Mouse (Mus musculus): ENCODE measurements around the gene Ripply3. TPM values are rescaled to one million over a fixed set of nuclear protein-coding genes. Genes with fewer than 3 reads are reported as not detected.

Gene Ripply3
- polyA plus RNA-seq, 1 experiment from 2014 or later: 4.9 TPM

DNA sequence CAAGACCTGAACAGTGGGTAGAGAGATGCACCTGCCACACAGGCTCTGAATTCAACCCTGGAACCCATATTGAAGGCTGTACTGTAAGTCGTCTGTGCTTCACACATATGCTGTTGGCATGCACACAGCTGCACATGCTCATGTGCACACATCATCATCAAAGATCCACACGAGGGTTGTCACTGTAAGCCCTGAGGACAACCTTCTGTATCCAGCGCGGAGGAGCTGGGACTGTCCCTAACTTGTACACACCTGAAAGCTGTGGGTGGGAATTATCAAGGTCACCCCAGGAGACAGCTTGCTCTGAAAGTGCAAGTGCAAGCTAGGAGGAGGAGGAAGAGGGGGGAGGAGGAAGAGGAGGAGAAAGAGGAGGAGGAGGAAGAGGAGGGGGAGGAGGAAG is 29.0 kb upstream of the Ripply3 start:
- Histone ChIP-seq H3K27me3 (replicated peaks; ENCODE audit: control insufficient read depth, insufficient read depth, low read length) (peaks cover 8% of the 10 kb centered on the region), H3K9me3 (ENCODE audit: control insufficient read depth, low read length) (no peaks in the 10 kb centered on the region), H3K9ac (ENCODE audit: low read depth, low read length) (no peak overlapping the region), H3K4me2 (ENCODE audit: low read depth, low read length) (no peak overlapping the region), H3K36me3 (ENCODE audit: control insufficient read depth, insufficient read depth, low read length) (no peaks in the 10 kb centered on the region), H3K4me3 (ENCODE audit: low read depth, low read length) (no peak overlapping the region), H3K4me1 (ENCODE audit: control insufficient read depth, insufficient read depth, low read length) (peaks cover 9% of the 10 kb centered on the region), H3K27ac (replicated peaks; ENCODE audit: low read depth, low read length) (no peak overlapping the region)
- DNase-seq (ENCODE audit: low spot score) (no peak), ATAC-seq (ENCODE audit: low read depth) (no peak)
- WGBS: 62% methylated on average over 4 of the region's 4 CpGs

DNA sequence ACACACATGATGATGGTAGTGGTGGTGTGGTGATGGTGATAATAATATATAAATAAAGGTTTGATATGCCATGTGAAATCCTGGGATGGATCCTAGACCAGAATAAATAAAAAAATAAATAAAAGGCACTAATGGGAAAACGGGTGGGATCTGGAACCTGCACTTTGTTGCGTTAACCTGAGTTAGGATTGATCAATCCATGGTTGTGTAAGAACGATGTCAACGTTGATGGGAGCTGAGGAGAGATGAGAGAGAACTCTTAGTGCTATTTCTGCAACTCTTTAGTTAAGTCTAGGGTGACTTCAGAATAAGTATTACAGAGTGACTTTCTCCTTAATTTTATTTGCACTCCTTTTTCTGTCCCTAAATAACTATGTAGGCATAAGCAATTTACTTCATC is 27.0 kb upstream of the Ripply3 start:
- Histone ChIP-seq H3K9ac (ENCODE audit: low read depth, low read length) (no peak overlapping the region), H3K4me1 (ENCODE audit: control insufficient read depth, insufficient read depth, low read length) (peaks cover 9% of the 10 kb centered on the region), H3K9me3 (ENCODE audit: control insufficient read depth, low read length) (peaks cover 8% of the 10 kb centered on the region; the same call in 1 of the 2 replicates), H3K36me3 (ENCODE audit: control insufficient read depth, insufficient read depth, low read length) (no peaks in the 10 kb centered on the region), H3K4me3 (ENCODE audit: low read depth, low read length) (no peak overlapping the region), H3K4me2 (ENCODE audit: low read depth, low read length) (no peak overlapping the region), H3K27ac (replicated peaks; ENCODE audit: low read depth, low read length) (no peak overlapping the region), H3K27me3 (replicated peaks; ENCODE audit: control insufficient read depth, insufficient read depth, low read length) (peaks cover 8% of the 10 kb centered on the region)
- DNase-seq (ENCODE audit: low spot score) (no peak), ATAC-seq (ENCODE audit: low read depth) (no peak)
- 88% methylated on average over 4 of the region's 4 CpGs for WGBS

- no peak overlapping the region for H3K4me3 ChIP-seq (ENCODE audit: low read depth, low read length)
- WGBS: 79% methylated on average over 5 of the region's 5 CpGs
- H3K4me1 ChIP-seq (ENCODE audit: control insufficient read depth, insufficient read depth, low read length): peaks cover 9% of the 10 kb centered on the region
- no peak overlapping the region for H3K9ac ChIP-seq (ENCODE audit: low read depth, low read length)
- no peak overlapping the region for H3K4me2 ChIP-seq (ENCODE audit: low read depth, low read length)
- H3K36me3 ChIP-seq (ENCODE audit: control insufficient read depth, insufficient read depth, low read length): no peaks in the 10 kb centered on the region
- H3K9me3 ChIP-seq (ENCODE audit: control insufficient read depth, low read length): peaks cover 8% of the 10 kb centered on the region; the same call in 1 of the 2 replicates
- no peak overlapping the region for H3K27ac ChIP-seq (replicated peaks; ENCODE audit: low read depth, low read length)
- DNase-seq (ENCODE audit: low spot score) (no peak), ATAC-seq (ENCODE audit: low read depth) (no peak)
- peaks cover 8% of the 10 kb centered on the region for H3K27me3 ChIP-seq (replicated peaks; ENCODE audit: control insufficient read depth, insufficient read depth, low read length)
Measured at GRCm38 (mm10) chr16:94301696-94302095, 26.5 kb upstream of the Ripply3 start.

GRCm38 (mm10) chr16:94302274-94303202 is 25.7 kb upstream of the Ripply3 start:
- ATAC-seq (ENCODE audit: low read depth): peak; percentile 73

GRCm38 (mm10) chr16:94303203-94303535 is 25.1 kb upstream of the Ripply3 start:
- no peak overlapping the region for H3K27ac ChIP-seq (replicated peaks; ENCODE audit: low read depth, low read length)
- peaks cover 8% of the 10 kb centered on the region; the same call in 1 of the 2 replicates for H3K9me3 ChIP-seq (ENCODE audit: control insufficient read depth, low read length)
- no peak for DNase-seq (ENCODE audit: low spot score)
- ATAC-seq (ENCODE audit: low read depth): no peak
- H3K36me3 ChIP-seq (ENCODE audit: control insufficient read depth, insufficient read depth, low read length): no peaks in the 10 kb centered on the region
- peaks cover 21% of the 10 kb centered on the region for H3K4me1 ChIP-seq (ENCODE audit: control insufficient read depth, insufficient read depth, low read length)
- H3K27me3 ChIP-seq (replicated peaks; ENCODE audit: control insufficient read depth, insufficient read depth, low read length): peaks cover 8% of the 10 kb centered on the region
- H3K4me3 ChIP-seq (ENCODE audit: low read depth, low read length): peak overlapping the region; percentile 25; the same call in 1 of the 2 replicates
- peak overlapping the region; percentile 49 for H3K4me2 ChIP-seq (ENCODE audit: low read depth, low read length)
- no peak overlapping the region for H3K9ac ChIP-seq (ENCODE audit: low read depth, low read length)
- 27% methylated on average over 6 of the region's 6 CpGs for WGBS

More at GRCm38 (mm10) chr16:94302274-94303202, 25.7 kb upstream of the Ripply3 start:
- H3K4me1 ChIP-seq (ENCODE audit: control insufficient read depth, insufficient read depth, low read length): peaks cover 15% of the 10 kb centered on the region
- WGBS: 5% methylated on average over 29 of the region's 30 CpGs
- peak; percentile 68 for DNase-seq (ENCODE audit: low spot score)
- no peak overlapping the region for H3K27ac ChIP-seq (replicated peaks; ENCODE audit: low read depth, low read length)
- H3K4me2 ChIP-seq (ENCODE audit: low read depth, low read length): peak overlapping the region; percentile 49
- H3K27me3 ChIP-seq (replicated peaks; ENCODE audit: control insufficient read depth, insufficient read depth, low read length): peaks cover 8% of the 10 kb centered on the region
- H3K36me3 ChIP-seq (ENCODE audit: control insufficient read depth, insufficient read depth, low read length): no peaks in the 10 kb centered on the region
- peaks cover 8% of the 10 kb centered on the region; the same call in 1 of the 2 replicates for H3K9me3 ChIP-seq (ENCODE audit: control insufficient read depth, low read length)
- peak overlapping the region; percentile 53 for H3K9ac ChIP-seq (ENCODE audit: low read depth, low read length)
- peak overlapping the region; percentile 25 for H3K4me3 ChIP-seq (ENCODE audit: low read depth, low read length)

- DNase-seq (ENCODE audit: low spot score): no peak
- ATAC-seq (ENCODE audit: low read depth): no peak
- no peak overlapping the region for H3K4me3 ChIP-seq (ENCODE audit: low read depth, low read length)
- peaks cover 8% of the 10 kb centered on the region for H3K27me3 ChIP-seq (replicated peaks; ENCODE audit: control insufficient read depth, insufficient read depth, low read length)
- H3K36me3 ChIP-seq (ENCODE audit: control insufficient read depth, insufficient read depth, low read length): no peaks in the 10 kb centered on the region
- H3K4me1 ChIP-seq (ENCODE audit: control insufficient read depth, insufficient read depth, low read length): peaks cover 28% of the 10 kb centered on the region
- peaks cover 8% of the 10 kb centered on the region; the same call in 1 of the 2 replicates for H3K9me3 ChIP-seq (ENCODE audit: control insufficient read depth, low read length)
- peak overlapping the region; percentile 46 for H3K27ac ChIP-seq (replicated peaks; ENCODE audit: low read depth, low read length)
- 30% methylated on average over 6 of the region's 6 CpGs for WGBS
- H3K9ac ChIP-seq (ENCODE audit: low read depth, low read length): no peak overlapping the region
- H3K4me2 ChIP-seq (ENCODE audit: low read depth, low read length): peak overlapping the region; percentile 35
Measured at GRCm38 (mm10) chr16:94307526-94307925, 20.7 kb upstream of the Ripply3 start.

DNA sequence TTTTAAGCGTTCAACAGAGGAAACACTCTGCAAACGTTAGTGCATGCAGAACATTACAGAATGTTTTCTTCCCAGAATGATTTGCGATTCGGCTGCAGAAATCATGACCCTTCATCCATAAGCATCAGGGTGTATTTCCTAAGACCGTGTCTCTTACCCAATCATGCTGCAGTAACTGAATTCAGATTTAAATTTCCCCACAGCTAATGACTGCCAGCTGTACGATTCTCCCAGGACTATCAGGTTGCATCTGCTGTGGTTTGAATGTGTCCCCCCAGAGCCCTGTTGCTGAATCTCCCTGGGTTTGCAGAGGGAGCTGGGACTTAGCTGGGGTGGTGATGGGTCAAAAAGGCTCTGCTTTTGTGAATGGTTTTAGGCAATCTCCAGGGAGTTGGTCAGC is 20.3 kb upstream of the Ripply3 start:
- H3K9ac ChIP-seq (ENCODE audit: low read depth, low read length): no peak overlapping the region
- H3K4me1 ChIP-seq (ENCODE audit: control insufficient read depth, insufficient read depth, low read length): peaks cover 24% of the 10 kb centered on the region
- peak; percentile 83 for DNase-seq (ENCODE audit: low spot score)
- no peak overlapping the region for H3K4me3 ChIP-seq (ENCODE audit: low read depth, low read length)
- 22% methylated on average over 6 of the region's 6 CpGs for WGBS
- H3K36me3 ChIP-seq (ENCODE audit: control insufficient read depth, insufficient read depth, low read length): no peaks in the 10 kb centered on the region
- peak; percentile 47 for ATAC-seq (ENCODE audit: low read depth)
- peak overlapping the region; percentile 35 for H3K4me2 ChIP-seq (ENCODE audit: low read depth, low read length)
- peak overlapping the region; percentile 46; the same call in 1 of the 2 replicates for H3K27ac ChIP-seq (replicated peaks; ENCODE audit: low read depth, low read length)
- peaks cover 4% of the 10 kb centered on the region for H3K27me3 ChIP-seq (replicated peaks; ENCODE audit: control insufficient read depth, insufficient read depth, low read length)
- H3K9me3 ChIP-seq (ENCODE audit: control insufficient read depth, low read length): peaks cover 8% of the 10 kb centered on the region; the same call in 1 of the 2 replicates

DNA sequence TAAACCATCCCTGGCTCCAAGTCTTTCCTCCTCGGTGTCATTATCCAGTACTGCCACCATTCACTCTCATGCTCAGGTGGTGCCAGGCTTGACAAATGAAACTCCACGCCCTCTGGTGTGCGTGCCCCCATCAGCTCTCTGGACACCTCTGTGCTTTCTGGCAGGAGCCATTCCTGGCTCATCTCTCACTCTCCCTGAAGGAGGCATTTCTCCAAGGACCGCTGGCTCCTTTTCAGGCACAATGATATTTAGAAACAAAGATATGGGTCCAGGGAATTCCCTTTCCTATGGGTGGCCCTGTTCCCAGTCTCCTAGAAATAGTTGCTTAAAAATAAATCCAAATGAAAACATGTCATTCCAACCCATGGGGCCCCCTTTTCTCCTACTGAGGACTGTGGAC is 19.2 kb upstream of the Ripply3 start:
- Histone ChIP-seq H3K4me1 (ENCODE audit: control insufficient read depth, insufficient read depth, low read length) (peaks cover 27% of the 10 kb centered on the region), H3K9me3 (ENCODE audit: control insufficient read depth, low read length) (peaks cover 8% of the 10 kb centered on the region; the same call in 1 of the 2 replicates), H3K4me3 (ENCODE audit: low read depth, low read length) (no peak overlapping the region), H3K4me2 (ENCODE audit: low read depth, low read length) (no peak overlapping the region), H3K9ac (ENCODE audit: low read depth, low read length) (no peak overlapping the region), H3K27me3 (replicated peaks; ENCODE audit: control insufficient read depth, insufficient read depth, low read length) (no peaks in the 10 kb centered on the region), H3K27ac (replicated peaks; ENCODE audit: low read depth, low read length) (no peak overlapping the region), H3K36me3 (ENCODE audit: control insufficient read depth, insufficient read depth, low read length) (no peaks in the 10 kb centered on the region)
- DNase-seq (ENCODE audit: low spot score) (no peak), ATAC-seq (ENCODE audit: low read depth) (no peak)
- WGBS: 91% methylated on average over 4 of the region's 4 CpGs

All from embryonic facial prominence, embryonic 14.5 days (tissue).